Mouse (Mus musculus) bone marrow, adult 2 months (tissue): Measurements from ENCODE around the gene Ginm1.

Source experiments
- CTCF ChIP-seq: fragments of 200-500 bp; IDR thresholded peaks from 2 replicates; pipeline ENCODE4 v1.5.1; 2011; ENCODE audit warnings: low read length, control low read depth; ENCODE audit not compliant: control insufficient read depth, insufficient read depth
- POLR2A ChIP-seq: fragments of 200-500 bp; IDR thresholded peaks from 2 replicates; pipeline ENCODE4 v1.6.1; 2011; ENCODE audit warnings: low read depth, mild to moderate bottlenecking, control low read depth, low read length, borderline replicate concordance; ENCODE audit not compliant: control insufficient read depth

- no peak for TF ChIP-seq CTCF
- TF ChIP-seq POLR2A: no peak
Measured at GRCm38 (mm10) chr10:7802519-7803140, 10.0 kb upstream of the Ginm1 start.
